Mouse (Mus musculus) hindbrain, embryonic 10.5 days (tissue): ENCODE results near the gene Rtl10. TPM values are rescaled to one million over a fixed set of nuclear protein-coding genes. Genes with fewer than 3 reads are reported as not detected.

Source experiments
- DNase-seq: peaks from one replicate; pipeline ENCODE4 v3.0.0-alpha.2; 2017; ENCODE audit warnings: low spot score
- H3K27ac ChIP-seq: fragments of 300-500 bp; sonication (generic); 2 replicates; pipeline ENCODE4 v1.5.1; 2016; ENCODE audit warnings: mild to moderate bottlenecking, moderate library complexity
- H3K27me3 ChIP-seq: fragments of 300-500 bp; sonication (generic); 2 replicates; pipeline ENCODE4 v1.6.1; 2016; ENCODE audit warnings: mild to moderate bottlenecking; ENCODE audit not compliant: poor library complexity, insufficient read depth, severe bottlenecking
- H3K36me3 ChIP-seq: fragments of 300-500 bp; sonication (generic); 2 replicates; pipeline ENCODE4 v1.6.1; 2016; ENCODE audit warnings: mild to moderate bottlenecking, moderate library complexity
- H3K4me1 ChIP-seq: fragments of 300-500 bp; sonication (generic); replicated peaks from 2 replicates; pipeline ENCODE4 v1.6.1; 2016; ENCODE audit warnings: mild to moderate bottlenecking
- H3K4me3 ChIP-seq: fragments of 300-500 bp; sonication (generic); 2 replicates; pipeline ENCODE4 v1.5.1; 2016; ENCODE audit warnings: mild to moderate bottlenecking, moderate library complexity
- H3K9me3 ChIP-seq: fragments of 300-500 bp; sonication (generic); 2 replicates; pipeline ENCODE4 v1.6.1; 2016; ENCODE audit warnings: mild to moderate bottlenecking, moderate library complexity
- WGBS: fragments of 180-500 bp; shearing (Covaris S2); methylation state at CpG from one replicate; pipeline ENCODE4 v1.1.7; 2016; 5-methylcytosine and 5-hydroxymethylcytosine counted together
- polyA plus RNA-seq: library from polyadenylated mRNA; unstranded; fragments of >200 nt; fragmentation: Nextera tagmentation; extraction: Ambion mirVana; gene quantifications from 2 replicates; pipeline ENCODE4 v1.2.1, GENCODE M21; 2016

The Rtl10 gene
- polyA plus RNA-seq, 1 experiment from 2014 or later = 2.2 TPM

DNA sequence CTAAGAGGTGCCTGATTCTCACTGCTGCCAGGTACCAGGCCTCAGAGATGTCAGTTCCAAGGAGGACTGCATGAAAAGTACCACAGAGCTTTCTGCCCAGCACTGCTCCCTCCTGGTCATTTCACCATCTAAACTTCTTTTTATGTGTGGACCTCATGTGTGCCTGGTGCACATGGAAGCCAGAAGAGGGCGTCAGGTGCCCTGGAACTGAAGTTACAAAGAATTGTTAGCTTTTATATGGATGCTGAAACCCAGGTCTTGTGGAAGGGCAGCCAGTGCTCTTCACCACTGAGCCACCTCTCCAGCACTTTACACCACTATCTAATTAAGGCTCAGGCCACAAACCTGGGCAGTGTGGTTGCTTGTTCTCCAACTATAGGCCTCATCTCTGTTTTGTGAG lies 27.9 kb upstream of the Rtl10 start:
- Histone ChIP-seq H3K27me3 (no peaks in the 10 kb centered on the region), H3K27ac (0 out of 2 replicates have a peak overlapping the region, but pooled peaks have one; percentile 30), H3K4me3 (no peak overlapping the region), H3K4me1 (peaks cover 21% of the 10 kb centered on the region), H3K9me3 (no peaks in the 10 kb centered on the region), H3K36me3 (peaks cover 38% of the 10 kb centered on the region)
- WGBS = 43% methylated on average over 1 of the region's 1 CpGs
- no peak for DNase-seq

DNA sequence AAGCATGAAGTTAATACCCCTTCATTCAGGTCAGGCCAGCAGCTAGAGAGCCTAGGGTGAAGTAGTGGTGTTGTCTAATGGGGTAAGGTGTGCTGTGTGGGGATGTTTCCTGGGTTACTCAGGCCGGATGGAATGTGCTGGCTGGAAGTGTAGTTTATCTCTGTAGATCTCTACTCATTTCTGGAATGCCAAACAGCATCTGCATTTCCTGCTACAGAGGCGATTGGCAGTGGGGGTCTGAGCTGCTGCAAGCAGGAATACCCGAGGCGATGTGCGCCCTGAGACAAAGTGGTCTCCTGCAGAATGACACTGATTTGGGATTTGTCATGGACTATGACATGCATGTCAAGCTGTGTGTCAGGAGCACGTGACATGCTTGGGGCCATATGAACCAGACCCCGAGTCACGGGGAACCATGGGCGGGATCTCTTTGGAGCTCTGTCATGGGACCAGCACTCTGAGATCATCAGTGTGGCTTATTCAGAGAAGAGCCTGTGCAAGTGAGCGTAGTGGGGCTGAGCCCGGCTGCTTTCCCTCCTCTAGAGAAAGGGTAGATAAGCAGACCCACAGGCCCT lies 27.2 kb upstream of the Rtl10 start:
- H3K27me3 ChIP-seq = no peaks in the 10 kb centered on the region
- H3K4me1 ChIP-seq = peaks cover 21% of the 10 kb centered on the region
- peaks cover 38% of the 10 kb centered on the region for H3K36me3 ChIP-seq
- H3K4me3 ChIP-seq = no peak overlapping the region
- H3K9me3 ChIP-seq = no peaks in the 10 kb centered on the region
- DNase-seq = no peak
- 0 out of 2 replicates have a peak overlapping the region, but pooled peaks have one; percentile 3 for H3K27ac ChIP-seq
- WGBS = 79% methylated on average over 11 of the region's 11 CpGs

DNA sequence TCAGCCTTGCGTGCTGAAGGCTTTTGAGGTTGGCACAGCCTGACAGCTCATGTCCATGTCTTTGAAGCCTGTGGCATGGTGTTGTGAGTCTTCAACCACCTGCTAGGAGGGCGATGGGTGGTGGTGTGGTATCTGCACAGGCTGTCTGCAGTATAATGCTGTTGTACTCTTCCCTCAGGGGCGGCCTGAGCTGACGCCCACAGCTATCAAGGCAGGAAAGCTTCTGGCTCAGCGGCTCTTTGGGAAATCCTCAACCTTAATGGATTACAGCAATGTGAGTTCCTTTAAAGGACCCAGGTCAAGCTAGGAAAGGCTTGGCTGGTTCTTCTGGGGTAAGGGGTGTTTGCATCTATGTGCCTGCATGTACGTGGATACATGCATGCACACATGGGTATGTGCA lies 26.7 kb upstream of the Rtl10 start:
- peaks cover 40% of the 10 kb centered on the region for H3K36me3 ChIP-seq
- peaks cover 21% of the 10 kb centered on the region for H3K4me1 ChIP-seq
- no peak for DNase-seq
- no peaks in the 10 kb centered on the region for H3K9me3 ChIP-seq
- WGBS = 85% methylated on average over 6 of the region's 6 CpGs
- H3K27ac ChIP-seq = 0 out of 2 replicates have a peak overlapping the region, but pooled peaks have one; percentile 3
- H3K4me3 ChIP-seq = no peak overlapping the region
- H3K27me3 ChIP-seq = no peaks in the 10 kb centered on the region

DNA sequence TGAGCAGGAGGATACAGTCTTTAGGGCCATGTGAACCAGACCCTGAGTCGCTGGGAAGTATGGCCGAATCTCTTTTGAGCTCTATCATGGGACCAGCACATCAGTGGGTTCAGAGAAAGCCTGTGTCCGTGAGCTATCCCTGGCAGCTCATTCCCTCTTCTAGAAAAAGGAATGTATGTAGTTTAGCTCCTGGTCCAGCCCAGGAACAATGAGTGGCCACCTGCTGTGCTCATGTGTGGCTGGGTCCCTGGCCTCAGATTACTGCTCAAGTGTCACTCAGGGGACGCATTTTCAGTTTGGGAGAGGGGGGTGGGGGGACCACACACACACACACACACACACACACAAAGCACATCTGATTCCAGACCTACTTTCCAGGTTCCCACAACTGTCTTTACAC lies 26.3 kb upstream of the Rtl10 start:
- Histone ChIP-seq H3K9me3 (no peaks in the 10 kb centered on the region), H3K4me1 (peaks cover 21% of the 10 kb centered on the region), H3K4me3 (no peak overlapping the region), H3K27me3 (no peaks in the 10 kb centered on the region), H3K27ac (no peak overlapping the region), H3K36me3 (peaks cover 44% of the 10 kb centered on the region)
- 64% methylated on average over 4 of the region's 4 CpGs for WGBS
- DNase-seq = no peak

DNA sequence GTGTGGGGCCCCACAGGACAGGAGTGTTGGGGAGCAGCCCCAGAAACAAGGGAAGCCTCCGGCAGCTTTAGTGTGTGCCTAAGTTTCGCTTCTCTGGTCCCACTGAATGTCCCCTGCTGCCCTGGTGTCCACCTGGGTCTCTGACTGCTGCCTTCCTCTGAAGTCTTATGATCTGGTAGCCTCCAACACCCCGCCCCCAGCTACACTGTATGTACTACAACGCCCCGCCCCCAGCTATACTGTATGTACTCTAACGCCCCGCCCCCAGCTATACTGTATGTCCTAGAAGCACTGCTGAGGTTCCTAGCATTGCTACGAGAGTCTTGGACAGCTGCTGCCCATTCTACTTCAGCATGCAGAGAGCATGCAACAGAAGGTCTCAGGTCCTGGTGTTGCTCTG lies 25.7 kb upstream of the Rtl10 start:
- H3K27me3 ChIP-seq = peaks cover 5% of the 10 kb centered on the region; the same call in 1 of the 2 replicates
- WGBS = 91% methylated on average over 8 of the region's 8 CpGs
- no peak overlapping the region for H3K27ac ChIP-seq
- H3K4me1 ChIP-seq = peaks cover 21% of the 10 kb centered on the region
- no peak overlapping the region for H3K4me3 ChIP-seq
- no peak for DNase-seq
- H3K36me3 ChIP-seq = peaks cover 46% of the 10 kb centered on the region
- H3K9me3 ChIP-seq = no peaks in the 10 kb centered on the region

DNA sequence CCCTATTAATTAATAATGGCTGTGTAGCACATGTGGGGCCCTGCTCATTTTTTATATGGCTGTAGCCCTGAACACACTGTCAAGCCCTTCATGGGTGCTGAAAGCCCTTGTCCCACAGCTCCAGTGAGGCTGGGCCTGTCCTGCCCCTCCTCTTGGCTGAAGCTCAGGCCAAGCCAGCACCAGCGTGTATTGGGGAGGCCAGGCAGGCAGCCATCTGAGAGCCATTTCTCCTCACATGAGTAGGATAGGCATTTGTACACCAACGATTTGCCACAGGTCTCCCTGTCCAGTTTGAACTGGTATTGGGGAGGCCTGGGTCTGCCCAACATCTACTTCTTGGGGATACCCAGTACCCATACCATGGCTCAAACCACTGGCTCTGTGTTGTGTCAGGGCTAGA lies 24.7 kb upstream of the Rtl10 start:
- no peaks in the 10 kb centered on the region for H3K9me3 ChIP-seq
- H3K4me1 ChIP-seq = peaks cover 21% of the 10 kb centered on the region
- H3K27me3 ChIP-seq = peaks cover 13% of the 10 kb centered on the region; the same call in 1 of the 2 replicates
- no peak overlapping the region for H3K4me3 ChIP-seq
- no peak for DNase-seq
- no peak overlapping the region for H3K27ac ChIP-seq
- 85% methylated on average over 2 of the region's 2 CpGs for WGBS
- H3K36me3 ChIP-seq = peaks cover 49% of the 10 kb centered on the region

DNA sequence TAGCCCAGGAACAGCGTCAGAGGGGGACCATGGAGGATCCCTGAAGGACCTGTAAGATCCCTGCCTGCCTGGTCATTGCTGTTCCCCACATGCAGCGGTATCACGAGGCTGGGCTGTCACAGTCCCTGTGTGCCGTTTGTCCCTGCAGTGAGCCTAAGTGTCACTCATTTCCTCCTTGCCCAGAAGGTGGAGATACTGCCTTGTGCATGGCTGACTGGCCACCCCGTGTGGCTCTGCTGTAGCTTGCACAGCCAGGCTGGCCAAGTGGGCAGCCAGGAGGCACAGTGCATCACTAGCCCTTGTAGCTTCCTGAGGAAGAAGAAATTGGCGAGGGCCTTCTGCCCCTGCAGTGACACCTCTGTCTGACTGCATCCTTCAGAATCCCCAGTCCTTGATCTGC lies 20.7 kb upstream of the Rtl10 start:
- WGBS = 67% methylated on average over 6 of the region's 6 CpGs
- Histone ChIP-seq H3K27ac (no peak overlapping the region), H3K4me1 (peaks cover 17% of the 10 kb centered on the region), H3K4me3 (no peak overlapping the region), H3K9me3 (no peaks in the 10 kb centered on the region), H3K27me3 (peaks cover 51% of the 10 kb centered on the region), H3K36me3 (peaks cover 25% of the 10 kb centered on the region)
- no peak for DNase-seq

DNA sequence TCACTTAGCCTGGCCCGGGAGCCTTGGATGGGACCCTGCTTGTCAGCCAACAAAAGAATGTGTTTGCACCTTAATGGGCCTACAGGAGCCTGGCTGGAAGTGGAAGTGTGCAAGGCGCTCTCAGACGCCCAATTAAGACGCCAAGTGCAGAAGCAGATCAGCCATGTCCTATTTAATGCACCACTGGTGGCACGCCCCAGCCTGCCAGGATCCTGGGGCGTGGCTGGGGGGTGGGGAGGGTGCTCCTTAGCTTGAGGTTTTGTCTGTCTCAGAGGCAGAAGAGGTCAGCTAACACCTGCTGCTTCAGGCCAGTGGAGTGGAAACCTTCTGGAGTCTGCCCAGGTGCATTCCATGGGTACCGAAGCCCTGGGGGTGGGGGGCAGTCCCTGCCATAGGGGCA lies 19.0 kb upstream of the Rtl10 start:
- no peak for DNase-seq
- Histone ChIP-seq H3K27ac (no peak overlapping the region), H3K4me3 (no peak overlapping the region), H3K36me3 (peaks cover 23% of the 10 kb centered on the region), H3K9me3 (no peaks in the 10 kb centered on the region), H3K4me1 (peaks cover 33% of the 10 kb centered on the region), H3K27me3 (peaks cover 57% of the 10 kb centered on the region)
- WGBS = 38% methylated on average over 7 of the region's 7 CpGs

DNA sequence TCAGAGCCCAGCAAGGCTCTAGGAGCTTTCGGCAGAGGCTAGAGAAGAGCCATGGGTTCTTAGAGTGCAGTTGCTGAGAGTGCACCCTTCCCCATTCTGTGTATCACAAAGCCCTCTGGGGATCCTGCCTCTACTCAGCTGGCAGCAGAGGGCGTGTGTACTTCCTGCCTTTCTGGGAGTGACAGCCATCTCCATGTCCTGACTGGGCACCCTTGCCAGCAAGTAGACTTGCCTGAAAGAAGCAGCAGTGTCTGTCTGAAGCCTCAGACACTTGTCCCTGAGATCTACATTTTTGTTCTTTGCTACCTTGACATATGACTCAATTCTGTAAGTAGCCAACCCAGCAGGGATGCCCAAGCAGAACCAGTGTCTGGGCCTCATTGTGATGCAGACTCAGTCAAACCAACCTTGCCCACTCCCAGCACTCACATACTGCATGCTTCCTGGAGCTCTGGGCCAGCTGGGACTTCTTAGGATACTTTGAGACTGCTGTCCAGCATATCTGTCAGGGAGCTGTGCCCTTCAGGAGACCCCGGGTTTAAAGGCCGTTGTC lies 17.7 kb upstream of the Rtl10 start:
- Histone ChIP-seq H3K27me3 (peaks cover 57% of the 10 kb centered on the region), H3K36me3 (peaks cover 15% of the 10 kb centered on the region), H3K27ac (no peak overlapping the region), H3K9me3 (no peaks in the 10 kb centered on the region), H3K4me3 (no peak overlapping the region), H3K4me1 (peaks cover 42% of the 10 kb centered on the region)
- WGBS = 57% methylated on average over 4 of the region's 4 CpGs
- no peak for DNase-seq

DNA sequence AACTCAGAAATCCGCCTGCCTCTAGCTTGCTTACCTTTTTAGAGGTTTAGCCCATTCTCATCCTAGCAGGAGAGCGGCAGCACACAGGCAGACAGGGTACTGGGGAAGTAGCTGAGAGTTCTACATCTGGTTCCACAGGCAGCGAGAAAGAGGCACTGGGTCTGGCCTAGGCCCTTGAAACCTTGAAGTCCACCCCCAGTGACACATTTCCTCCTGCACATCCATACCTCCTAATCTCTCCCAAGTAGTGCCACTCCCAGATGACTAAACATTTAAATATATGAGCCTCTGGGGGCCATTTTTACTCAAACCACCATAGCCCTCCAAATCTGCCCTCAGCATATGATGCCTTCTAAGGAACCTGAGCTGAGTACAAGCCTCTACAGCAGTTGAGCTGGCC lies 16.3 kb upstream of the Rtl10 start:
- H3K9me3 ChIP-seq = 0 out of 2 replicates have a peak, but pooled peaks cover 3% of the 10 kb centered on the region
- DNase-seq = no peak
- H3K27ac ChIP-seq = peak overlapping the region; percentile 18; the same call in 1 of the 2 replicates
- H3K4me1 ChIP-seq = peaks cover 42% of the 10 kb centered on the region
- H3K36me3 ChIP-seq = peaks cover 9% of the 10 kb centered on the region
- 88% methylated on average over 3 of the region's 3 CpGs for WGBS
- no peak overlapping the region for H3K4me3 ChIP-seq
- peaks cover 57% of the 10 kb centered on the region for H3K27me3 ChIP-seq

DNA sequence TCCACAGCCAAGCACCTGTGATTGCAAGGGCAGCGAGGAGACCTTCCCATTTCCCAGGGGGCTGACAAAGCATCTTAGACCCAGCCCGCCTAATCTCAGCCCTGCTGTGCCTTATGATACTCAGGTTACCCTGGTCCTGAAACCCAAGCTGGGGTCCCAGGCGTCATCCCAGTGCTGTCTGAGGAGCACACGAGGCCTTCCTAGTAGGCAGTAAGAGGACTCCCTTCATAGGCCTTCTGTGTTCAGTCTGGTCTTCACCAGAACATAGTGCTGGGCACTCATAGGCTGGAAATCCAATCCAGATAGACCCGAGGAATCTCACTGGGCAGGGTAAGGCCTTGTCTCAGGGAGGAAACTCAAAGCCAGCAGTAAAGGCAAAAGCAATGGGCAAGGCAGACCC lies 14.9 kb upstream of the Rtl10 start:
- H3K9me3 ChIP-seq = 0 out of 2 replicates have a peak, but pooled peaks cover 3% of the 10 kb centered on the region
- WGBS = 52% methylated on average over 5 of the region's 5 CpGs
- H3K4me3 ChIP-seq = no peak overlapping the region
- peaks cover 45% of the 10 kb centered on the region for H3K27me3 ChIP-seq
- H3K4me1 ChIP-seq = peaks cover 42% of the 10 kb centered on the region
- no peak for DNase-seq
- H3K36me3 ChIP-seq = no peaks in the 10 kb centered on the region
- H3K27ac ChIP-seq = peak overlapping the region; percentile 80

DNA sequence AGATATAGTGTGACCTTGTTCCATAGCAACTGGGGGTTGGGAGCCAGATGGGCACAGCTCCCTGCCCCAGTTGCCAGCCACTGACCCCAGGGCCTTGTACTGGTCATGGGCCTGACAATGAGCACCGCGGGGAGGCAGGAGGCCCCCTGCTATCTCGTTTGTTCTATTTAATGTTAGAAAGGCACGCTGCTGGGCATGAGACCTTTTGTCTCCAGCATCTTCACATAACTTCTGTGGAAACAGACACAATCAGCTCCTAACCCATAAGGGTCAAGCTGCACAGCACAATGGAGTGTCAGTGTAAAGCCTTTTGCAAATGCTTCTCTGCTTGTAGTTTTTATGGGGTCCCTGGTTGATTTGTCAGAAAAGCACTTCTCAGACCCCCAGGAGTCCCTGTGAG lies 14.3 kb upstream of the Rtl10 start:
- H3K9me3 ChIP-seq = 0 out of 2 replicates have a peak, but pooled peaks cover 3% of the 10 kb centered on the region
- H3K4me3 ChIP-seq = no peak overlapping the region
- H3K27ac ChIP-seq = peak overlapping the region; percentile 80
- DNase-seq = peak; percentile 47
- H3K4me1 ChIP-seq = peaks cover 39% of the 10 kb centered on the region
- WGBS = 13% methylated on average over 4 of the region's 4 CpGs
- peaks cover 41% of the 10 kb centered on the region for H3K27me3 ChIP-seq
- H3K36me3 ChIP-seq = no peaks in the 10 kb centered on the region

DNA sequence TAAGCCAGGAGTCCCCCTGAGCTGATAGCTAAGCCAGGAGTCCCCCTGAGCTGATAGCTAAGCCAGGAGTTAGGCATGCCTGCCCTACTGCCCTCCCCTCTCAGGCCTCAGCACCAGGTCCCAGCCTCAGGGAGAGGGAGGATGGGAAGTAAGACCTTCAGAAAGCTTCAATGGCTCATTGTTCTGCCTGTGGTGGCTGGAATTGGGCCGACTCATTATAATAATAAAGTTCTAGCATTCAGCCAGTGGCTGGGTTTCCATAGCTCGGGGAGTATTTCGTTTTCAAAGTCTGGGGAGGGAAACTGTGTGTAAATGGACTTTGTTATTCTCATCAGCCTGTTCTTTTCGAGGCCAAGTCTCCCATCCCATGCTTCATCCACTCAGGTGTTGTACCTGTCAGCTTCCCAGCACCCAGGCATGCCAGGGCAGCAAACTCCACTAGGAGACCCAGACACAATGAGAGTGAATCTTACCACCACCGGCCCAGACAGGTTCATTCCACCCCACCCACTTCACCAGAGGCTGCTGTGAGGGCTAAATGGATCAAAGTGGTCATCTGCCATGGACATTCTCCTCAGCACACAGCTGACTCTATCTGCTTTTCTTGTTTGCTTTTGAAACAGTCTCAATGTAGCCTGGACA lies 13.8 kb upstream of the Rtl10 start:
- 0 out of 2 replicates have a peak, but pooled peaks cover 3% of the 10 kb centered on the region for H3K9me3 ChIP-seq
- H3K4me3 ChIP-seq = no peak overlapping the region
- H3K36me3 ChIP-seq = no peaks in the 10 kb centered on the region
- H3K4me1 ChIP-seq = peaks cover 33% of the 10 kb centered on the region
- H3K27ac ChIP-seq = peak overlapping the region; percentile 80
- DNase-seq = peak; percentile 38
- H3K27me3 ChIP-seq = peaks cover 35% of the 10 kb centered on the region
- 22% methylated on average over 5 of the region's 5 CpGs for WGBS
